Mouse (Mus musculus): ENCODE measurements around the gene Cym.

Gene Cym

DNA sequence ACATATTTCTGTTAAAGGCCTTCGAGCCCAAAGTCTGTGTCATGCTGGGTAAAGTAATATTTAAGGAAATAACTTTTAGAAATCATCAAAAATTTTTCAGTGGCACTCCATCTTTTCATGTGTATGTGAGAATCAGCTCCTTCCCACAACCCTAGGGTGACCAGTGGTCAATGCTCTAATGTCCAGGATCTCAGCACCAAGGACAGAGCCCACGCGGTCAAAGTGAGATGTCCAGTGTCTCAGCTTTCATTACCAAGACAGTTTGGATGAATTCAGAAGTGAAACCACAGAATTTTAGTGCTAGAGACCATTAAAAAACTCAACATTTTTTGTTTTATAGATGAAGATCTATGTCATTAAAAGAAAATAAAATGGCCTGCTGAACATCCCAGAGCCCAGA, 49.6 kb downstream of the Cym start:
- in situ Hi-C loops (cut with MboI, MseI), result no loop called here

DNA sequence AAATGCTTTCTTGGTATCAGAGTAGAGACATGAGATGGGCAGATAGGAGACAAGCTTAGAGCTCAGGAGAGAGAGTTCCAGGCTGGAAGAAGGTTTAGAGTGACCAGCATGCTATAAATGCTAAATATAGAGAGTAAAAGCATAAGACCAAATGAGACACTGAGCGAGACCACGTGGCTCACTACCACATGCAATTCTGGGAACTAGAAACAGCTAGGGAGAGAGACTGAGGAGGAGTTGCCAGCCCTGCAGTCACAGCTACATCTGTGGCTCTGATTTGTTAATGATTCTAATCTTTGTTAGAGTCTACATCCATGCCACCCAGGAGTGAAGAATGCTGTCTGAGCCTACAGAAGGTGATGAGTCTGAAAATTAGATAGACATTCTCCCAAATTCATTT, 52.0 kb downstream of the Cym start:
- in situ Hi-C loops (cut with MboI, MseI), result loop anchor here (5.0 kb wide), 1 partner anchor 252 kb away; no protein-coding TSS in a partner anchor

DNA sequence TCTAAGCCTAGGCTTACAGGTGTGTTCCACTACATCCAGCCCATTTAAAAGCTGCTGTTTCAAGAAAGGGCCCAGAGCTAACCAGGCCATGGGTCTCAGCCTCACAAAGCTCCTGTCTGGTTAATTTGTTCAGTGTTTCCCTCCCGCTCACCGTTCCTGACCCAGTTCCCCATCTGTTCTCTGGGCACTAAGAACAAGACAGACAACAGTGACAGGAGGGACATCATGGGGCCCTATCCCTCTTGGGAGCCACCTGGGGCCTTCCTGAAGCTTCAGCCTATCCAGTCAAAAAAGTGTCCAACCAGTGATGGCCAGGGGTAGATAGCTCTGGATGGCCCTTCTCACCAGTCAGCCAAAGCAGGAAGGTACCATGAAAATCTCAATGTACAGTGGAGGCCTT, 58.8 kb downstream of the Cym start:
- in situ Hi-C loops (cut with MboI, MseI), result no loop called here
